Mouse (Mus musculus): ENCODE results near the gene Lpgat1. TPM values are rescaled to one million over a fixed set of nuclear protein-coding genes. Genes with fewer than 3 reads are reported as not detected.

Gene Lpgat1
- total and polyA plus RNA-seq, 3 experiments, result 15.3 to 40.0 (median 31.8) TPM

DNA sequence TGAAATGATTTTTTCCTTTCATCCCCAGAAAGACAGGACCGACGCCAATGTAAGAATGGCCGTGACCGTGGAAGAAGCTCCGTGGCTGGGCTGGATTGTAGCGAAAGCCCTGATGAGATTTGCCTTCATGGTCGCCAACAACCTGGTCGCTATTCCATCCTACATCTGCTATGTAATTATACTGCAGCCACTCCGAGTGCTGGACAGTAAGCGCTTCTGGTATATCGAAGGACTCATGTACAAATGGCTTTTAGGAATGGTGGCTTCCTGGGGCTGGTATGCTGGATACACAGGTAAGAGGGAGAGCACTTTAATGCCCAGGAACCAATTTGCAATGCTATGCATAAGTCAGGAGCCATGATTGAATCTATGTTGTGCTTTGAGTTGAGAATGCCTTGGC, 1.7 kb downstream of the Lpgat1 start:
- in situ Hi-C loops (cut with MboI; ENCODE audit: low pct_ligation_motif_present, low pct_unique_long_range_greater_than_20kb, low sequenced_read_pairs), result loop anchor here (25.0 kb wide), 1 partner anchor 107 kb away; no protein-coding TSS in a partner anchor
- no peaks in the 10 kb centered on the region for H3K9me3 ChIP-seq (replicated peaks; ENCODE audit: low read length)
- peak overlapping the region; percentile 72 to 87 (median 85) for H3K4me3 ChIP-seq (replicated peaks in 1 of 3; ENCODE audit: low read depth in 2 of 3, low read length in 2 of 3, poor library complexity in 1 of 3)
- peaks cover 8 to 73% of the 10 kb centered on the region in 2 experiments; a peak in 3 of 4 replicates for H3K4me1 ChIP-seq (ENCODE audit: control insufficient read depth in 1 of 2, insufficient read depth in 2 of 2)
- peak overlapping the region; percentile 94 for H3K9ac ChIP-seq (ENCODE audit: insufficient read depth, low read depth)
- H3K27me3 ChIP-seq (replicated peaks), result no peaks in the 10 kb centered on the region
- H3K27ac ChIP-seq (ENCODE audit: insufficient read depth, low read depth), result no peak overlapping the region
- H3K79me2 ChIP-seq (replicated peaks; ENCODE audit: control insufficient read depth, extremely low read depth, insufficient read depth, poor library complexity, severe bottlenecking), result peaks cover 31% of the 10 kb centered on the region
- TF ChIP-seq TBP (conservative IDR thresholded peaks at IDR 0.05; ENCODE audit: low read depth, low read length) (no peak), ZMIZ1 (IDR thresholded peaks at IDR 0.05; ENCODE audit: low read depth, low read length) (no peak), POLR2AphosphoS2 (IDR thresholded peaks at IDR 0.05; ENCODE audit: low read depth, low read length) (no peak), E2F4 (IDR thresholded peaks at IDR 0.05; ENCODE audit: insufficient replicate concordance, low read depth, low read length) (no peak), TCF12 (IDR thresholded peaks at IDR 0.05; ENCODE audit: low read depth, low read length) (no peak), BHLHE40 (IDR thresholded peaks at IDR 0.05; ENCODE audit: low read depth, low read length) (no peak), GABPA (IDR thresholded peaks at IDR 0.05; ENCODE audit: insufficient replicate concordance, low read depth, low read length) (no peak), MYC (IDR thresholded peaks at IDR 0.05; ENCODE audit: low read depth, low read length) (no peak), ZKSCAN1 (IDR thresholded peaks at IDR 0.05; ENCODE audit: borderline replicate concordance, low read depth, low read length) (no peak), CTCF (conservative IDR thresholded peaks at IDR 0.05 in 1 of 2, IDR thresholded peaks at IDR 0.05 in 1 of 2; ENCODE audit: low read depth in 2 of 2, low read length in 2 of 2) (no peak), MXI1 (IDR thresholded peaks at IDR 0.05; ENCODE audit: low read depth, low read length) (no peak), MAX (IDR thresholded peaks at IDR 0.05; ENCODE audit: low read length) (no peak)
- peak overlapping the region; percentile 79 for H3K4me2 ChIP-seq (ENCODE audit: insufficient read depth, low read depth, poor library complexity, severe bottlenecking)
- dilution Hi-C loops (cut with MboI; ENCODE audit: extremely low pct_ligation_motif_present, extremely low pct_unique_long_range_greater_than_20kb, low sequenced_read_pairs), result no loop called here
- peaks cover 7 to 40% of the 10 kb centered on the region in 2 experiments for H3K36me3 ChIP-seq (replicated peaks in 1 of 2; ENCODE audit: control insufficient read depth in 1 of 2, insufficient read depth in 1 of 2, low read length in 1 of 2)
- no peak for DNase-seq (ENCODE audit: extremely low read depth)

GRCm38 (mm10) chr1:191720419-191720818, 2.8 kb downstream of the Lpgat1 start:
- Histone ChIP-seq H3K36me3 (replicated peaks in 1 of 2; ENCODE audit: control insufficient read depth in 1 of 2, insufficient read depth in 1 of 2, low read length in 1 of 2) (peaks cover 8 to 43% of the 10 kb centered on the region in 2 experiments), H3K4me1 (ENCODE audit: control insufficient read depth in 1 of 2, insufficient read depth in 2 of 2) (peaks cover 9 to 73% of the 10 kb centered on the region in 2 experiments; a peak in 3 of 4 replicates), H3K79me2 (replicated peaks; ENCODE audit: control insufficient read depth, extremely low read depth, insufficient read depth, poor library complexity, severe bottlenecking) (peaks cover 32% of the 10 kb centered on the region), H3K4me3 (replicated peaks in 1 of 3; ENCODE audit: low read depth in 2 of 3, low read length in 2 of 3, poor library complexity in 1 of 3) (peak overlapping the region in 2 of 3 experiments; percentile 15 to 72), H3K27me3 (replicated peaks) (no peaks in the 10 kb centered on the region), H3K4me2 (ENCODE audit: insufficient read depth, low read depth, poor library complexity, severe bottlenecking) (peak overlapping the region; percentile 73), H3K27ac (ENCODE audit: insufficient read depth, low read depth) (no peak overlapping the region), H3K9me3 (replicated peaks; ENCODE audit: low read length) (no peaks in the 10 kb centered on the region), H3K9ac (ENCODE audit: insufficient read depth, low read depth) (no peak overlapping the region; the same call in 1 of the 2 replicates)
- TF ChIP-seq MAZ (IDR thresholded peaks at IDR 0.05; ENCODE audit: low read depth, low read length) (no peak), MAX (IDR thresholded peaks at IDR 0.05; ENCODE audit: low read length) (no peak), E2F4 (IDR thresholded peaks at IDR 0.05; ENCODE audit: insufficient replicate concordance, low read depth, low read length) (no peak), TCF12 (IDR thresholded peaks at IDR 0.05; ENCODE audit: low read depth, low read length) (no peak), EP300 (IDR thresholded peaks at IDR 0.05; ENCODE audit: low read length) (no peak), RAD21 (IDR thresholded peaks at IDR 0.05; ENCODE audit: low read depth, low read length) (no peak), CHD2 (IDR thresholded peaks at IDR 0.05; ENCODE audit: low read length) (no peak), MEF2A (IDR thresholded peaks at IDR 0.05; ENCODE audit: borderline replicate concordance, low read depth, low read length) (no peak), PAX5 (IDR thresholded peaks at IDR 0.05; ENCODE audit: low read length) (no peak), IRF4 (IDR thresholded peaks at IDR 0.05; ENCODE audit: low read depth, low read length) (no peak), JUN (IDR thresholded peaks at IDR 0.05; ENCODE audit: insufficient read depth, low read depth, low read length) (no peak), HCFC1 (IDR thresholded peaks at IDR 0.05; ENCODE audit: low read depth, low read length) (no peak)
- DNase-seq (ENCODE audit: extremely low read depth), result no peak
- dilution Hi-C loops (cut with MboI; ENCODE audit: extremely low pct_ligation_motif_present, extremely low pct_unique_long_range_greater_than_20kb, low sequenced_read_pairs) (no loop called here), in situ Hi-C loops (cut with MboI; ENCODE audit: low pct_ligation_motif_present, low pct_unique_long_range_greater_than_20kb, low sequenced_read_pairs) (loop anchor here (5.0 to 25.0 kb wide), 2 partner anchors 92 to 108 kb away; no protein-coding TSS in a partner anchor)

All from CH12.LX (cell line).